Mouse (Mus musculus) lung, postnatal 4 days (tissue): Measurements from ENCODE around the gene LTO1.

Experiments
- DNase-seq, 2 experiments: peaks; one replicate each; pipeline ENCODE4 v3.0.0; 2021

Gene LTO1

DNA sequence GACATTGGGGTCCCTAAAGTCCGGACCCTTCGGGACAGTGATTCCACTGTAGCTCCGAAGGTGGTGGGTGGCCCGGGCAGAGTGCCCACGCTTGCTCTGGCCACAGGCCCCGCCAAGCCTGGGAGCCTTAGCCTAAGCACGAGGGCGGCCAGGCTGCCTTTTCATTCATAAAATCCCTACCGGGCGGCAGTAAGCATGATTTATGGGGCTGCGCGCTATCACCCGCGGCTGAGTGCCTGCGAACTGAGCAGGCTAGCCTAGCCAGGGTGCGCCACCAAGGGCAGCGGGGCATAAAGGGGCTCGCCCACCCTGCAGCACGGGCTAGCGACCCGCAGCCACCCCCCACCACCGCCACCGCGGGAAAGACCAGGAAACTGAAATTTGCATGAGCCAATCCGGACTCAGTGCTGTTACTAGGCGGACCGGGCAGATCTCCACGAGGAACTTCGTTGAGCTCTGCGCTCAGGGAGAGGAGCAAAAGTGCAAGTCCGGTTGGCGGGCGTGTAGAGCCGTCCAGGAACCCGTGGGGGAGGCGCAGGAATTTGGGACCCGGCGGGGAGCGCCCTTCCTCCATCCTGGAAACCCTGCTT is 26.4 kb downstream of the LTO1 start:
- peak; percentile 90 to 93 for DNase-seq

DNA sequence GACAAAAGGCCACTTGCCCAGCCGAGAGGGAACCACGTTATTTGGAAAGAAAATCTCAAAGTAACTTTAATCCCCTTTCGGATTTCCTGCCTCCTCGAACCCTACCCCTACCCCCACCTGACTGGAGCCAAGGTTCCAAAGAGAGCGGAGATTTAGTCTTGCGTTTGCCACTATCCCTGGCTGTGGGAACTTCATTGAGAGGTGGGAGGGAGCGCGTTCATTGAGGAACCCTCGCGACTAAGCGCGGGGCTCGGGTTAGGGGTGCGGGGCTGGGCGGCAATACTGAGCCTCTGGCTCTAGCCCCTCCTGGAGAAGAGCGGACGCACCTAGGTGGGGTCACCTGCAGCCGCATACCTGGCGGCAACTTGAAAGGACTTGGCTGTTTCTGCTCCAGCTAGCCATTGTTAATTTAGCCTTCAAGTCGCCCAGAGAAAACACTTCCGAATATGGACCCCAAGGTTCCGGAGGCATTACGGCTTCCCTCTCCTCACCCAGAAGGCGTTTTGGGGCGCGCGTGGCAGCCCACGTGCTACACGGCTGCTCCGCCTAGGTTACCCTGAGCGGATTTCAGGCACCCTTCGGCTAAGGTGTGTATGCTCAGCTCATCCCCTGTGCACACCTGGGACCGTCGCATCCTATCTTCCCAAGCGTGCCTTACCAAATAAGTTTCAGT is 27.3 kb downstream of the LTO1 start:
- peak; percentile 39 to 42 for DNase-seq

DNA sequence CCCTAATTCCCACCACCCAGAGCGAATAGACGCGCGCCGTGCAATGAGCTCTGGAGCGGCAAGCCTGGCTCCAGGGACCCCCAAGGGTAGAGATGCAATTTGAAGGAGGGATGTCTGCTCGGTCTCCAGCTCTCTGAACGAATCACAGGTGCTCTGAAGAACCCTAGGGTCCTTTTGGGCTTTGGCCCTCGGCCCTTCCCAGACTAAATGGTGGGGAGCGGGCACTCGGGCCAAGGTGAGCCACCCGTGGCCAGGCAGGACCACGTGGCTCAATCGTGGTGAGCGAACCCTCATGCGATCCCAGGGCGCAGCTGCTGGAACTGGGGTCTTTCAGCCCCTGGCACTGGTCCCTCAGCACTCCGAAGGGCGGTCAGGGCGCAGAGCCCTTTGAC is 27.8 kb downstream of the LTO1 start:
- peak in 1 of 2 experiments; percentile 19 for DNase-seq

DNA sequence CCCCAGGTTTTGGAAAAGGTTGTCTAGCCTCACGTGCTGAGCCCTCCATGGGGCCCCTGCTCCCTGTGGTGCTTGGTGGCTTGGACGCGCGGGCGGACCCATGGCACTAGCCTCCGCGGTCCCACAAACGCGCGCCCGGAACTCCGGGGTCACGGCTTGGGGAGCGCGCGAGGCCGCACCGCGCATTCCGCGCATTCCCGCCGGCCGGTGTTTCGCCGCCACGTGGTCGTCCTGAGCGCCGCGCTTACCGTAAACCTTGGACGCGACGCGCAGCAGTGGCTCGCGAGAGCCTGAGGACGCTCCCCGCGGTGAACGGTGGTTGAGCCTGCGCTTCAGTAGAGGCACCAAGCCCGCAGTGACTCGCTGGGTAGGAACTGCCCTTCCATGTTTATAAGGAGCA is 28.4 kb downstream of the LTO1 start:
- peak; percentile 84 to 88 for DNase-seq

DNA sequence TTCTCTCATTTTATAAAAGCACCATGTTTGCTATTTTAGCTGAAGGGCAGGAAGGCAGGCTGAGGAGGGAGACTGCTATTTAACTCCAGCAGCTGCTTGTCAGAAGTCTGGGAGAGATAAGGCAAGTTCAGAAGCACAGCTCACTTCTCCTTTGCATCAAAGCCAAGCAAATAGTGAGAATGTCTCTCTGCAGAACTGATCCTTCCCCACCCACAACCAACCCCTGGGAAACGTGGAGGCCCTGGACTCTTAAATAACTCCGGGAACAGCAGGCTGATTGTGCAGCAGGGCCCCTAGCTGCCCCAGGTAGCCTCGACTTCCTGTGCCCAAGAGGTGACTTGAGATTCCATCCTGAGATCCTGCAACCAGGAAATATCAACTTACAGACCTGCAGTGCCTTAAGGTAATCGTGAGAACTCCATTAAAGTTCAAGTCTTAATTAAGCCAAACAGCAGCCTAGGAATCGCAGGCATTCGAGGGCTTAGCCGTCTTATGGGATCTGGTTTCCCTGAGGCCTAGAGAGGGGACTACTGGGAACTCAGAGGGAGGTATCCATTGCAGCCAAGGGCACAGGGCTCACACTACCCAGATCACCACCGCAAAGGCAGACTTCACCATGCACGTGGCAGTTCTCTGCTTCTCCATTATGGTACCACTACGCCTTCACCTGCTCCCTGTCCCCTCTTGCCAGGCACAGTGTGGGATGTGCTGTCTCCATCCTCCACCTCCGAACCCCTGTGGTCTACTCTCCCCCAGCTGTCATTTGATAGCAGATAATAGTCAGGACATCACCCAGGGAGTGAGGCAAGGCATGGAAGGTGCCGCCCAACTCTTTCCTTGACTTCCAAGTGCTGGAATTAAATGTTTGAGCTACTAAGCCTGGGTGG is 43.9 kb downstream of the LTO1 start:
- DNase-seq = no peak

DNA sequence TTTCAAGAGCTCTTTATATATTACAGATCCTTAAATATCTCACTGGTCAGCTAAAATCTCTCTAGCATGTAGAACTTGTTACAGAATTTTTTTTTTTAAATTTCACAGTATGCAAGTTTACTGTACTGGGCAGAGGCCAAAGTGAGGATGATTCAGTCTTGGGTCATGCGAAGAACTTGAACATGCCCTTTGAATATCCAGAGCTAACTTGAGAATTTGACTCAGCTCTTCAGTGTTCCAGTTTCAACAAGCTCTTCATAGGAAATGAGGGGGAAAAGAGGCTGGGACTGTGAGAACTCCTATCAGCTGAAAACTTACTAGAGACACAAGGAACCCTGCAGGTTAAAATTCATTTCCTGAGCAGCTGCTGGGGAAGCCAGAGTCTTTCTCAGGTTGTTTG is 49.0 kb downstream of the LTO1 start:
- DNase-seq = no peak

DNA sequence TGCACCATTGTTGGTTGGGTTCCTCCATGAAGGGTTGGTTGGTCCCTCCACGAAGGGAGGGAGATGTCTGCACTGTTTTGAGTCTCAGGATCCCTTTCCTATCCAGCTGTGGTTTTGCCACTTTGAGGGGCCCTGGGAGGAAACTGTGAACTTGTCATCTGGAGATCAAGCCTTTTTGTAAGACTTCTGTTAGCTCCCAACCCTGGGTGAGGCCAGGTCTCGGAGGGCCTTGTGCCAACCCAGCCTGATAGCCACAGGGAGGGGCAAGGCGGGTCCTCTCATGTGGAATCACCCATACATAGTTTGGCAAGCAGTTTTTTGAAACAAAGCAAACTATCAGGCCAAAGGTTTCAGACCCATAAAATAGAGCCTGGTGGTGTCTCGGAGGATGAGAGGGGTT is 49.4 kb downstream of the LTO1 start:
- no peak for DNase-seq

DNA sequence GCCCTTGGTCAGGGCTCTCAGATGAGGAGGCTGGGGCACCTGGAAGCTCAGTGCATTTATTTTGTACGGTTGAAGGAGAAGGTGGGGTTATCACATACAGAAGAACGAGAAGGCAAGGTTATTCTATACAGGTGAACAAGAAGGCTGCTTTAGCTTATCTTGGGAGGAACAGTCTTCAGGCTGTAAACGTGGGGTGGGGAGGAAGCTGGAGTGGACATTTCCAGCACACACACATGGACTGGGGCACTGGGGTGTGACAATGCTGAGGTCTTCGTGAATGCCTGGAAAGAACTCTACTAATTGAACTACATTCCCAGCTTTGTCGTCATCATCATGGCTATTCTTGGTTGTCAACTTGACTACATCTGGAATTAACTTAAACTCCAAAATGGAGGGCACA is 51.0 kb downstream of the LTO1 start:
- DNase-seq = no peak

DNA sequence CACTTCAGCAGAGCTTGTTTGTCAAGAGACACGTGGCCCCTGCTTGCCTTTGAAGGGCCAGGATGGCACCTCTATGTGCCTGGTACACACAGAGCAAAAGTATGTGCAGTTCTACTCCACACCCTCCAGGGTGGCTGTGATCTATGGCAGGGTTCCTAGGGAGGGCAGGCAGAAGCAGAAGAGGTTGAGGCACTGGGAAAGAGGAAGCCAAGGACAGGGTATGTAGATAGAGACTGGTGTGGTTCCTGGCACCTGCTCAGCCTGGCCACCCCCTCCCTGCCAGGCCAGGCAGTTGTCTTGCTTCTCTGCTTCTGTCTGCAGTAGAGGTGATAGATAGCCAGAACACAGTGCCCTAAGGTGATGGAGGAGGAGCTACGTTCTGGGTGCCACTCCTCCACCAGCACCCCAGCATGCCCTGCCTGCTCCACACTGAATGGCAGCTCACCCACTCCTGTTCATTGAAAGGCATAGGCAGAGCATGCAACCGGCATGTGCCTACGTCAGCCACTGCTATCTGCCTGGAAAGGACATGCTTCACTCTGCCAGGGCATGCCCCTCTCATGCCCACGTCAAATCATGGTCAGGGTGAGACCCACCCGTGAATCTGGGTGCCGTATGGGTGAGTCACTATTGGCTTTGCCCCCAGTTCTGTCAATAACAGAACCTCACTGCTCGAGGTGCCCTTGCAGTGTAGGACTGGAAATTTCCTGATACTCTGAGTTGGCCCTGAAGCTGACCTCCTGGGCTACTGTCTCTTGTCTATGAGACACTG is 56.3 kb downstream of the LTO1 start:
- no peak for DNase-seq

DNA sequence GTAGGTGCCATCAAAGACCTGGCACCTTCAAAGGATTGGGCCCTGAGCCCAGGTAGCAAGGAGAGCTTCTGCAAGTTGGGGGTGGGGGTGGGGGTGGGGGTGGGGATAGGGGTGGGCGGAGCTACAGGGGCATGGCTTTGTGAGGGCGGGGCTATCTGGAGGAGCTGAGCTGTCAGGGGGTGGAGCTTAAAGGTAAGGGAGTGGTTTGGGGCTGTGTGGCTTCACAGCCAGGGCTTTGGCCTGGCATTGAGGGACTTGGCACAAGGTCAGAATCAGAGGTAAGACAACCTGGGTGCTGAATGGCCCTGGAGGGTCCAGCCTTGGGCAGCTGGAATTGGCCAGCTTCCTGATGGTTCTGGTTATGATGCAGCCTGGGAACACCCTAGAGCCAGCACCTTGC is 56.9 kb downstream of the LTO1 start:
- DNase-seq = no peak

DNA sequence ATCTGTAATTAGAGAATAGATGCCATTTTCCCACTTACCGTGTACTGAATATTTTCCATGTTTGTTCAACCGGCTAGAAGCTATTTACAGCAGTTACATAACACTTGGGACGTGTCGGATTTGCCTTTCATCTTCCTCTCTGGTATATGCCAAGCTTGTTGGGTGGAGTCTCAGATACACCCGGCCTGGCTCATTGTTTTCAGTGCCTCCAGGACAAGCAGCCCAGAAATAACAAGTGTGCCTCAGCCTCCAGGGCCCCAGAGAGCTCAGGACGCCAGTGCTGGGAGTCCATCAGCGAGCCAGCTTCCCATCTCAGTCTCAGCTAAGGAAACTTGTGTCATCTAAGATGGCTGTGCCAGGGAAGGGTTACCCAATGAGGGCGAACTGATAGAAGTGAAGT is 58.6 kb downstream of the LTO1 start:
- peak; percentile 38 to 64 for DNase-seq

DNA sequence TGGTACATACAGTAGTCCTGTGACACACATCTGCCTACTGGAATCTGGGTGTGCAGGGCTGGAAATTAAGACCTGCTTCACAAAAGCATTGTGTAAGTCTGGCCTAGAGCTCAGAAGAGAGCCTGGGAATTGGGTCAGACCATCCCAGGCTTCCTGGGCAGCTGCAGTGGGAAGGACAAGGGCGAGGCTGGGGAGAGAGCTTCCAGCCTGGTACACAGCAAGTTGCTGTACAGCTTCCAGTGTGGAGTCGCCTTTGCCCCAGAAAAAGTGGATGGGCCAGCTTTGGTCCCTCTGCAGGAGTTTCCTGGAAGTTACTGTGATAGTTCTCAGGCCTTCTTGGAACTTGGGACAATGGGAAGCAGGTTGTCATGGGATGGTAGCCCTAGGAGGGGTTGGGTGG is 62.2 kb downstream of the LTO1 start:
- DNase-seq = peak in 1 of 2 experiments; percentile 11

DNA sequence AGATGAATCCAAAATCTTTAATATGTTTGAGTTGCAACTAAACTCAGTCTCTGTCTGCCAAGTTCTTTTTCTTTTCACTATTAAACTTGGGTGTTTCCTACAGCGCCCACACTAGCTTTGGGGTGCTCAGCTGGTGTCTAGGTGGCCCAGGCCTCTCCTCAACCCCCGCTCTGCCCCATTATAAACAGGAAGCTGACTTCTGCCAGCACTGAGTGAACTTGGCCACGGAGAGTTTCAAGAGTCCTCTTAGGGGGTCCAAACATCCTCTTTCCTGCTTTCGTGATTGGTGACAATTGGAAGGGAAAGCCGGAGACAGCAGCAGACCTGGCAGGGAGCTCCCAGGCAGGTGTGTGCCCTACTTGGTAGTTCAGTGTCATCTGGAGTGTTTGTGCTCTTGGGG is 64.9 kb downstream of the LTO1 start:
- DNase-seq = peak; percentile 62 to 71
